Mouse (Mus musculus): Measurements from ENCODE around the gene Sept9.

The Sept9 gene

DNA sequence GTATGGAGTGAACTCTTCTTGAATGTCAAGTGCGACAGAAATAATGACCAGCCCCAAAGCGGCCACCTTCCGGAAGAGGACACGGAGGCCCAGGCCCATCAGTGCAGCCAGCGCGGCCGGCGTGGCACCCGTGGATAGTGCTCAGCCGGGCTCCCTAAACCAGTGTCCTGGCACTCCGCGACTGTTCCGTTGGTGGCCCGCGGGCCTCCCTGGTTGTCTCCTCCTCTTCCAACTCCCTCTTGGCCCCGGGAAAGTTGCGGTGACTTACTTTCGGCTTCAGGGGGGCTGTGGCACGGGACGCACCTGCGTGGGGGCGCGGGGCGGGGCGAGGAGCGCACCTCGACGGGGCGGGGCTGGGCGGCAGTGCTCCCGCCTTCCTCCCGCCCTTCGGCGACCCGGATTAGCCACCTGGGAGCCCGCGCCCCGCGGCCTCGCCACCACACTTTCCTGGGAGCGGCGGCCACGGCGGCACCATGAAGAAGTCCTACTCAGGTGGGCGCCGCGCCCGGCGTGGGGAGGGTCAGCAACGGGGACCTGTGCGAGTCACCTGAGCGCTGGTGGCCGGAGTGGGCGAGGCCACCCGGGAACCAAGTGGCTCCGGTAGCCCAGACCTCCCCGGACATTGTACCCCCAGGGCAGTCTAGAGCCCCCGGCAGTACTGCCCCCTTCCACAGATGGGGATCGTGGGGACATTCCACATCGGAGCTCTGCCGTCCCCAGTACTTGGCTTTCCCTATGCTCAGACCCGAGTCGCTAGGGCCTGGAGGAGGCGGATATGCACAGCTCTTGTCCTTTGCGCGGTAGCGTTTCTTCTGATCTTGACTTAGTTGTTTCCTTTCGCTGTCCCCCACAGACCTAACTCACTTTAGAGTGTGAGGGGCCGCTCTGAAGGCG, at the start of gene Sept9:
Gene Sept9, plus strand, starts transcription at position 380 of the 894 bp plus-strand sequence.
- DNase-seq (ENCODE audit: low read depth, low spot score) = no peak

DNA sequence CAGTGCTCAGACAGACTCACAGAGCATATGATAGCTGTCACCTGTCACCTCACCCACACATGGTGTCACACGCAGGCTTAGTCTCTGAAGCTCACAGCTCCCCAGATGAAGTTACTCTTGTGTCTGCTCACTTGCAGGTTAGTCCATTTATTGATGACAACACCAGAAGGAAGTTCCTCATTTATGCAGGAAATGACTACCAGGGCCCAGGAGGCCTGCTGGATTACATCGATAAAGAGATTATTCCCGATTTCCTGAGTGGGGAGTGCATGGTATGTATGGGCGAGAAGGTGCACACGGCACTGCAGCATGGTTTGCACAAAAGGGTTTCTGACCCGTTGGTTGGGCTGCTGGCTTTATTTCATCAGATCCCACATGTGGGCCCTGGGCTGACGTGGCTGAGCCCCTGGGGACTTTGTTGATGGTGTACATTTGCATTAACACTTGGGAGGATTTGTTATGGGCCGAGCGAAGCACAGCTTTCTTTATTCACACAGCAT, 48.9 kb upstream of the Sept9 start:
- no peak for DNase-seq (ENCODE audit: low read depth, low spot score)

DNA sequence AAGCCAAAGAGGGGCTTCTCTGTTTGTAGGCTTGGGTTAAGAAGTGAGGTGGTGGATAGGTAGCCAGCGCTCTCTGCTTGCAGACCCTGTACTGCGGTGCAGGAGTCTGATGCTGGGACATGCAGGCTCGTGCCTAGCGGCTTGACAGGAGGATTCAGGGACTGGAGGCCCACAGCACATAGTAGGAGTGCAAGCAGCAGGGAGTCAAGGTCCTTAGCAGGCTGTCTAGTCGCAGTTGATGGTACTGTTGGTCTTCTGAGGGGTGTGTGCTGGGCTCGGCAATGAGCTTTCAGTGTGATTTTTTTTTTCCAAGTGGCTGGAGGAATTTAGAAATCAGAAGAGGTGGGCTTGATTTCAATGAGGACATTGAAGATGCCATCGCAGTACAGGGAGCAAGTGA, 48.0 kb upstream of the Sept9 start:
- no peak for DNase-seq (ENCODE audit: low read depth, low spot score)

DNA sequence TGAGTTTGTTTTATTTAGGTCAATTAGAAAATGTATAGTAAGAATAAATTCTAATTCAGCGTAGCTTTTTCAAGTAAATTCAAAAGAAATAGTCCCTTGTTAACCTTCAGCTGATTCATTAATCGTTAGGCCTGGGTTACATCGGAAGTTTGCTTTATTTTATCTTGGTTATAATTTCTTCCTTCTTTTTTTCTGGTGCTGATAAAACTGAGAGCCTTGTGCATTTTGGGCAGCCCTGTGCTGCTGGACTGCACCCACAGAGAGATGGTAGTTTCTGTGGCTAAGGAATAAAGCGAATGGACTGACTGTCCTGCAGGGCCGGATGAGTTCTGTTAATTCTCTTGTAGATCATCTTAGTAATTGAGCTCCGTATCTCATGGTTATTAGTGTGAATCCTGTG, 46.9 kb upstream of the Sept9 start:
- no peak for DNase-seq (ENCODE audit: low read depth, low spot score)

DNA sequence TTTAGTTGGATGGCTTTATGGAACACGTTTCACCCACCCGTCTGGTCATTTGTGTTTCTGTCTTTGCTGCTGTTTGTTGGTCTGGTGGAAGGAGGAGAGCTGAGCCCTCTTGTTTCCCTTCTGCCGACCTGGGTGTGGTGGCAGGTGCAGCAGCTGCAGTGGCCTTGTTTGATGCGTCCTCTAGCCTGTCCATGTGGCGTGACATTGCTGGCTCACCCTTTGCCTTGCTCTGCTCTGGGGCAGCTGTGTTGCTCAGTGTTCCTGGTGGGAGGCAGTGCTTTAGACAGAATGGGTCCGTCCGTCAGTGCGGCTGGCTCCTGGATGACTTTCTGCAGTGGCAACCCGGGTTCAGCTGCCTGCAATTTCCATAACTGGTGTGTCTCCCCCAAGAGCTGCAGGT, 45.9 kb upstream of the Sept9 start:
- no peak for DNase-seq (ENCODE audit: low read depth, low spot score)

DNA sequence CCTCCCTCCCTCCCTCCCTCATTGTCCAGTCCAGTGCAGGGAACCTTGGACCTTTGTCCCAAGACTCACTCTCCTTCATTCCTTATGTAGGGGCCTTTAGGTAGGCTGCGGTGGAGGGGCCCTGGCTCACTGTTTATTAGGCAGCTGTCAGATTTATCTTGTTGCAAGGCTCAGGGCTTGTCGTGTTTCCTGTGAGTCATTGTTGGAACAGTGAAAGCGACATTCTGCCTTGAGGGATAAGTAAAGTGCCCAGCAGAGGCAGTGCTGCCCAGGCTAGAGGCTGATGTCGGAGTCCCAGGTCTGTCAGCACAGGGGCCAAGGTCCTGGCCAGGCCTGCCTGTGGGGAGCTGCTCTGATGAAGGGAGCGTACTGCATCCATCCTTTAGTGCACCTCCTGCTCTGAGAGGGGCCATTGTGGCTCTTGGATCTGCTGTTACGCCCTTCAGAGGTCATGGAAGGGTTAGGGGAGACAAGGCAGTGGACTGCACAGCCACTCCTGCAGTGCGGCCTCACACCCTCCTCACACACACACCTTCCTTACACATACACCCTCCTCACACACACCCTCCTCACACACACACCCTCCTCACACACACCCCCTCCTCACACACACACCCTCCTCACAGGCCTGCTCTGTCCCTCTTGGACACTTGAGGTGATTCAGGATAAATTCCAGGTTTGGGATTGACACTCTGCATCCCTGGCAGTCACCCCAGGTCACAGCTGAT, 45.2 kb upstream of the Sept9 start:
- no peak for DNase-seq (ENCODE audit: low read depth, low spot score)

DNA sequence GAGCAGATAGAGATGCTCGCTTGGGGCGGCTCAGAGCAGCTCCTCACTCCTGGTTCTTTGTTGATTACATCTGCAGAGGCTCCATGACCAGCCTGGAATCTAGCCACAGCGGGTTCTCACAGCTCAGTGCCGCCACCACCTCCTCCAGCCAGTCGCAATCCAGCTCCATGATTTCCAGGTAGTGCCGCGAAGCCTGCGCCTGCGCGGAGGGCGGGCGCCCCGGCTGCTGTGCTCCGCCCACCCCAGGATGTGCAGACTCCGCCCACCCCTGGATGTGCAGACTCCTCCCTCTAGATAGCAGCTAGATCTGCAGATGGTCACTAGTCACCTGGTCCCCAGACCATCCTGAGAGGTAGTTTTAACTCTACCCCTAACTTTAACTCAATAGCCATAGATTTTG, 42.7 kb upstream of the Sept9 start:
- no peak for DNase-seq (ENCODE audit: low read depth, low spot score)

DNA sequence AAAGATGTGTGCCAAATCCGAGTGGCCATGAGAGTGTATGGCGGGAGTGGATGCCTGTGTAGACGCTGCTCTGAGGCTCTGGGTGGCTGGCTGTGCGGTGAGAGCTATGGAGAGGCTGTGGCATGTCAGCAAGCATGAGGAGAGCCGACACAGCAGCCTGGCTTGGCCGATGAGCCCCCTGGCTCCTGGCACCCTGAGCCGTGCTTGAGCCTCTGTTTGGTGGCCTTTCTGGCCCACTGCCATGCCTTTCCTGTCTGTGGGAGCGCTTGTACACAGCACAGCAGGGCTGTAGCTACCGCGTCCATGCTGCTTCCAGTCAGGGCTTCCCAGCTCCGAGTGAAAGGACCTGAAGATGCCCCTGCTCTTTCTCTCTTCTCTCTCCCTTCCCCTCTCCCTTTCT, 41.1 kb upstream of the Sept9 start:
- no peak for DNase-seq (ENCODE audit: low read depth, low spot score)

DNA sequence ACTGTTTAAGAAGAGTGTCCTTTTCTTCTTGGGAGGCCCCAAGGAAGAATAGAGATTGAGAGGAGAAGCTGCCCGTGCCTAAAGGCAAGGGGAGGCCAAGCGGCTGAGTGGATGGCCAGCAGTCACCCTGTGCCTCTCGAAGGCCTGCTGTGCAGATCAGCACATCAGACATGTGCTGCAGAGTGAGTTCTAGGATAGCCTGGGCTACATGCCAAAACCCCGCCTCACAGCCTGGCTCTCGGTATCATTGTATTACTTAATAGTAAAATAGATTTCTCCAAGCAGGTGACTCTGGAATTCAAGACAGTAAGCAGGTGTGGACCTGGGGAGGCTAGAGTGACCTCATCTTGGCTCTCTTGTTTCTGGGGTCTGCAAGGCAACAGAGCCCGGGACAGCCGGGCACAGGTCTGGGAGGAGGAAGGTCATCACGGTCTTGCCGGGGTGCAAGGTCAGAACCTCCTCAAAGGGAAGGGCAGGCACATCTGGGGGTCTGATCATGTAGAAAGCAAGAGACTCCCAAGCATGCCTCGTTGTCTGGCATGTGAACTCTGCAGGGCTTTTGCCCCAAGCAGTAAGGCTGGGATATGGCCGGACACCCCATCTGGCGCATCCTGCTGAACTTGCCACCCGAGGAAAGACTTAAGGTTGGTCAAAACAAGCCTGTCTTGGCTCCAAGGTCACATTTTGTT, 40.1 kb upstream of the Sept9 start:
- no peak for DNase-seq (ENCODE audit: low read depth, low spot score)

DNA sequence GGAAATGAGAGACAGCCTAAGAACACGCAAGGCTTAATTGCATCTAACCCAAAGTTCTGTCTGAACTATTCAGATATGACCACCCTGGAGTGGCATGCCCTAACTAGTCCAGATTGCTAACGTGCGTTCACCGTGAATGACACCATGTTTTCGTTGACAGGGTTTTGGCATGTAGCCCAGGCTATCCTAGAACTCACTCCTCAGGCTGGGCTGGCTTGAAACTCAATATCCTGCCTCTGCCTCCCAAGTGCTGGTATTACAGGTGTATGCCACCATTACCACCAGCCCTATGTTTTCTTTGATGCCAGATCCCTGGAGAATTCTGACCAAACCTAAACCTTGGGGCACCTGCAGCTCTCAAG, 39.5 kb upstream of the Sept9 start:
- DNase-seq (ENCODE audit: low read depth, low spot score) = no peak

DNA sequence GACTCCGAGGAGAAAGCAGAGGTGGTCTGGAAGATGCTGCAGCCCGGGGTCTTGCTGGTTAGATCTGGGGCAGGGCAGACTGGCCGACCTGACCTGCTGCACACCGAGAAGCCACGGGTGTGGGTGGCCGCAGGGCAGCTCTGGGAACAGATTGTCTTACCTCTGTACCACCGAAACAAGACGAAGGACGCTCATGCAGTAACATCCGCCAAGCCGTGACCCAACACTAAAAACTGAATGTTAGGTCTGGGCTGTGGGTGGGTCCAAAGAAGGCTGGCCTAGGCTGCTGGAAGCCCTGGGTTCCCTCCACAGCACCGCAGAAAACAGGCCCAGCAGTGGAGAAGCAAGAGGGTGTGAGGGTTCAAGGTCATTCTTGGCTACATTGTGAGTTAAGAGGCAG, 38.7 kb upstream of the Sept9 start:
- no peak for DNase-seq (ENCODE audit: low read depth, low spot score)

DNA sequence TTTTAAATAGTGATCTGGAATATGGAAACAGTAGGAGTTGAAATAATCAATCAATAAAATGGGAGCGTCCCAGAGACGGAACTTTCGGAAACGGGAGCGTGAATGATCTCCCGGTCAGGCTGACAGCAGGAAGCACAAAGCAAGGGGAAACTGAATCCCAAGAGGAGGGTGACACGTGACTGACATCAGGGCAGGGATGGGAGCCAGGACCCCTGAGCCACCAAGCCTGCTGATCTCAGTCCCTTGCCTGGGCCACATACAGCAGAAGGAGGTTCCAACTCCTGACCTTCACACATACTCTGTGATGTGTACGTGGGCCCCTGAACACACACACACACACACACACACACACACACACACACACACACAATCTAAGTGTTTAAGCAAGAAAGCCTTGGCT, 37.9 kb upstream of the Sept9 start:
- DNase-seq (ENCODE audit: low read depth, low spot score) = no peak

DNA sequence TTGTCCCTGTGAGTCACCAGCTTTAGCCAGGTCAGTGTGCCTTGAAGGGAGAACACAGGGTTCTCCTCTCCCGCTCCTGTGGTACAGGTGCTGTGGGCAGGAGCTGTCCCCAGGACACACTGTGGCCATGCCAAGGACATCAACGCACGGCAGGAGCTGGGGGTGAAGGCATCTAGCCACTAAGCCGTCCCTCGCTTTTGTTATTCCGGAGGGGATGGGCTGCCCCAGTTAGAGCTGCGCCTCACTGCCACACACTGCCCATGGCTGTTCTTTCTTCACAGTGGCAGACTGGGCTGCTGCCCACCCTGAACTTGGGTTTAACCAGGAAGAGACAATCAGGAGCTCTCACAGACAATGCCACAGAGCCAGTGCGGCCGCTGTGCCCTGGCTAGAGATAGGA, 36.4 kb upstream of the Sept9 start:
- DNase-seq (ENCODE audit: low read depth, low spot score) = no peak

DNA sequence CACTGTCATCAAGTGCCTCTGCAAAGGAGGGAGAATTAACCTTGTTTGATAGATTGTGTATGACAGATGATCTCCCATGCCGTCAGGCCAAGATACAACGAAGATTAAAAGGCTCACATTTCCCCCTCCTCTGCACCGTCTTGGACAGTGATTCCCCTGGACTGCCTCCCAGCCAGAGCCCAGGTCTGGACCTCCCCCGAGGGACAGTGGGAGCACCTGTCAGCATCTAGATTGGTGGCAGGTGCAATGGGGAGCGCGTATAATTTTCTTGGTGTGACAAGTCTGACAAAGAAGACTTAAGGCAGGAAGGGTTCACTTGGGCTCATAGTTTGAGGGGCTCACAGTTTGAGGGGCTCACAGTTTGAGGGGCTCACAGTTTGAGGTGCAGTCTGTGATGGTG, 35.7 kb upstream of the Sept9 start:
- DNase-seq (ENCODE audit: low read depth, low spot score) = no peak

DNA sequence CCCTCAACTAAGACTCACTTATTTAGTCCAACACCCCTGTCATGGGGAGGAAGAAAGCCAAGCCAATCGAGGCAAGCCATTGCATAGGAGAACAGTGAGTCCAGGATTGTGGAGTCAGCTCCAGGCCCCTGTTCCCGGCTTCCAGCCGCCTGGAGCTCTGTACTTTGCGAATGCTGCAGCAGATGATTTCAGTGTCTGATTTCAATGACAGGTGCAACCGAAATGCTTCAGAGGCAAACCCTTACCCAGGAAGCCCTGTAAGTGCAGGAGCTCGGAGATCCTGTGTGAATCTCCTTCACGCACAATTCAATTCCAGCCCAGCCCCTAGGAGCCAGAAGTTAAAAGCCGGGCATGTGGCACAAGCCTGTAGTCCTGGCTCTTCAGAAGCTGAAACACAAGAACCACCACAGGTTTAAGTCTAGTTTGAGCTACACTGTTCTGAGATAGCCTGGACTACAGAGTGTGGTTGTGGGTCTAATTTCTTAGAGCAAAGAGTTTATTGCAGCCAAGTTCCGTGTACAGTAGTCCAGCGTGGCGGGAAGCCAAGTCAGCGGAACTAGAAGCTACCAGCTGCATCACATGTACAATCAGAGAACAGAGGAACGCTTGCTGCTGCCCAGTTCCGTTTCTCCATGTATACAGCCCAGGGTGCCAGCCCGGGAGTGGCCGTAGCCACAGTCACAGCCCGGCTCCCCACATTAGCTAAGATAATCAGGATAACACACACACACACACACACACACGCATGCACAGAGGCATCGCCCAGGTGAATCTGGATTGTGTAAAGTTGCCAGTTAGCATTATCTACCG, 31.0 kb upstream of the Sept9 start:
- no peak for DNase-seq (ENCODE audit: low read depth, low spot score)

DNA sequence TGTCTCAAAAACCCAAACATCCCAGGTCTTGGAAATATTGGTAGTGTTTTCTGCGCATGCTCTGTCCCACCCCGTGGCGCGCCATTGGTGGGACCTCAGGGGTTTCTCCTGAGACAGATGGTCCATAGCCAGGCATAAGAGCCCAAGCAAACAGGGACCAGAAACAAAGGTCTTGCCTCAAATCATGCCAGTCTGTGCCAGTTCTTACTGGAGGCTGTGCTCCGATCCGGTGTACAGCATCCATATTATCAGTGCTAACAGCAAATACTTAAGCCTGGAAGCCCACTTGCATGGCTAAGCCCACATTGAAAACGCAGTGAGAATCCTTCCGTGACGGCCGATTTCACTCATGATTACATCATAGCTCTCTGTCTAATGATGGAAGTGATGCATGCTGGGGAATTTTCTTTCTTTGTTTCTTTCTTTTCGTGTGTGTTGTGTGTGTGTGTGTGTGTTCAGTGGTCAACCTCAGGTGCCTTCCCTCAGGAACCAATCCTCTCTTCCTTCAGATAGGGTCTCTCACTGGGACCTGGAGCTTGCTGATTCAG, 30.3 kb upstream of the Sept9 start:
- DNase-seq (ENCODE audit: low read depth, low spot score) = no peak

DNA sequence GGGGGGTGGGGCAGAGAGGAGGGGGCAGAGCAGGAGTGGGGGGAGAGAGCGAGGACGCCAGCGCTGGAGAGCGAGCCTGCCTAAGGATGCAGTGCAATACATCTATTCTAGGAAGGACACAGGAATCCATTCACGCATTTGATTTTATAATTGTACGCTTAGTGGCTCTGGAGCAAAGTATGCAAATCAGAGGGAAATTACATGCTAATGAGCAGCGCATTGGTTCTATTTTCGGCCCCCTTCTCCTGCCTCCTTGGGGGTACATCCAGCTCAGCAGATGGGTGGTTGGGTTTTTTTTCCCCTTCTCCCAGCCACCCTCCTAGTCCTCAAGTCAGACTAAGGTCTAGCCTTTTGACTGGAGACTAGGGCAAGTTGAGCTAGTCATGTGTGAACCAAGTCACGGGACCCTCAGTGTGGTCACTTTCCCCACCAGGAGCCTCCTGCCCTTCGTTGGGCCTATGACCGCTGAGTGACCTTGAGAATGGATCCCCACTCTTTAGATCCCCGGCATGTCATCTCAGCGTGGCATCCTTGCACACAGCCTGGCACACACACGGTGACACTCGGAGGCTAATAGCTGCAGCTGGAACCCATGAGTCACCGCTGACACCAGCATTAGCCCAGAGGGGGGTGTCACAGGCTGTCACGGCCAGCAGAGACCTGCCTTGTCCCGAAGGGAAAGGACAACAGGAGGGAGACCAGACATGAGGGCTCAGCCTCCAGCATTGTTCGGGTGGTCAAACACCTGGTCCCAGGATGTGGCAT, 29.5 kb upstream of the Sept9 start:
- DNase-seq (ENCODE audit: low read depth, low spot score) = no peak

DNA sequence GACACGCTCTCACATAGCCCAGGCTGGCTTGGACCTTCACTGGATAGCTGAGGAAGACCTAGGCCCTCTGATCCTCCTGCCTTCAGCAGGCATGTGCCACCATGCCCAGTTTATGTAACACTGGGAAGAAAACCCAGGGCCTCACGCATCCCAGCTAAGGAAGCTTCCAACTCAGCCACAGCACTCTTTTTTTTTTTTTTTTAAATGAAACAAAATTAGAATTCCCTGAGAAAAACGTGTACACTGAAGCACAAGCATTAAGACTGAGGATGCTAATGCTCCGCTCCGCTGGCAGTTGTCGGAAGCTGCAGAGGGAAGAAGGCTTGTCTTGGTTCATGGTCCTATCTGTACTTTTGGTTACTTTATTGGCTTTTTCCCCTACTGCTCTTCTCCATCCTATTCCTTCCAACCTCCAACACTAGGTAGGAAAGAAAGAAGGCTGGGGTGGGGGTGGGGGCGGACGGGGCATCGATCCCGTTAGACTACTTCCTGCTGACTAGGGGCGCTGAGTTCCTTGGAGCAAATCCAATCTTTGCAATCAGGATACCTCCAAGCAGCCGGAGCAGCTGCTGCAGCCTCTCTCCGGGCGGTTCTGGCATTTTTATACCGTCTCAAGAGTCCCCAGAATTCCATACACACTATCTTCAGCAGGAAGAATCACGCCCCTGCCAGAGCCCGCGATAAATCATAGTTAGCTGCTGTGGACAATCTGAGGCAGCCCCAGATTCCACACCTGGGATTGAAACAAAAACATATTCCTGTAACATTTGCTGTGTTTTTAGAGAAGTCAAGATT, 25.2 kb upstream of the Sept9 start:
- no peak for DNase-seq (ENCODE audit: low read depth, low spot score)

DNA sequence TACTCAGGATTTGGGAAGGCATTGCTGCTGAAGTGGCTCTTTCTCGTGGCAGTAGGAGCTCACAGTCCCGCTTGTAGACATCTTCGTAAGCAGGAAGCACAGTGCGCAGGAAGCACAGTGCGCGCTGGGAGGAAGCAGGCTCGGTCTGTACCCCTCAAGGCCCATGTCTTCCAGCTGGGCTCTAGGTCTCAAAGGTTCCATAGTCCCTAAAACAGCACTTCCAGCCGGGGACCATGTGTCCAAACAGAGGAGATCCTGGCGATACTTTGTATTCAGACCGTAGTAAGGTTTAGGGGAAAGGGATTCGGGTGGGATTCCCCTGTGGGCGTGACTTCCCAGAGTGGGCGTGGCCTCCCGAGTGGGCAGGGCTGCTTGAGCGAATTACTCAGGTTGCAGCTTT, 24.5 kb upstream of the Sept9 start:
- no peak for DNase-seq (ENCODE audit: low read depth, low spot score)

DNA sequence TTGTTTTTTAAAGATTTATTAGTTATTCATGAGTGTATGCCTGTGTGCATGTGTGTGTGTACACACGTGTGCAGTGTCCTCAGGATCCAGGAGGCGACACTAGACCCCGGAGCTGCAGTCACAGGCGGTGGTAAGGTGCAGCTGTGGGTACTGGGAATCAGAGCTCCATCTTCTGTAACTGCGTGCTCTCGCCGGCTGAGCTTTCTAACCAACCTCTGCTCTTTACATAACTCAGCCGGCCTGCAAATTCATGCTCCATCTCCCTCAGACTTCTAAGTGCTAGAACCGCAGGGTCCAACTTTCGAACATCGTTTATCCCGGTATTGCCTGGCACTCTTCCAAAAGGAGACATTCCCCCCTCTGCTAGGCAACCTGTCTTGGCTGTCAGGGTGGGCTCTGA, 24.0 kb upstream of the Sept9 start:
- DNase-seq (ENCODE audit: low read depth, low spot score) = no peak
